Mouse (Mus musculus): ENCODE results near the gene Trim9.

Trim9 gene

DNA sequence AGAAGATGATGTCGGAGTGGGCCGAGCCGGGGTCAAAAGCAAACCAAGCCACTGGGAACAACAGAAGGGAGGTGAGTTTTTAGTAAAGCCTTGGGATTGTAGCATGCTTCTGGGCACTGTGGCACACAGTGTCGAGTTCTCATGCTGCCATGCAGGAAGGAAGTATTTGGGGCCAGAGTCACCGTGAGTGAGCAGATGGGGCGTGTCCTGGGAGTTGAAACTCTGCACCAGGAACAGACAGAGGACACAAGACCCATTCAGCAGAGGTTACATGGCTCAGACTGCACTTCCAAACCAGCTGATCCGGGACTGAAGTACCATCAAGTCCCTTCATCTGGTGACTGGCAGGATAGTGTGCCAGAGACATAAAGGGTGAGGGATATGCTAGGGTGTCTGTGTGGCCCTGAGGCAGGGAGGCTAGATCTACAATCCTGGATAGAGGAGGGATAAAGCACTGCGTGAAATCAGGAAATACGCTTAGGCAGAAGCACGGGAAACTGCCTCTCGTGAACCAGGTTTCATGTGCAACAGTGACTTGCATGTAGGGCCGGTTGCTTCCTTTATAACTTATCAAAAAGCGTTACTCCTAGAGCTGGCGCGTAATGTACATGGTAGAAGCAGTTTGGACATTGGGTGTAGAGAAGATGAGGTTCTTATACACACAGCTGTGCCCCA lies 96.1 kb downstream of the Trim9 start:
- no peak for DNase-seq

DNA sequence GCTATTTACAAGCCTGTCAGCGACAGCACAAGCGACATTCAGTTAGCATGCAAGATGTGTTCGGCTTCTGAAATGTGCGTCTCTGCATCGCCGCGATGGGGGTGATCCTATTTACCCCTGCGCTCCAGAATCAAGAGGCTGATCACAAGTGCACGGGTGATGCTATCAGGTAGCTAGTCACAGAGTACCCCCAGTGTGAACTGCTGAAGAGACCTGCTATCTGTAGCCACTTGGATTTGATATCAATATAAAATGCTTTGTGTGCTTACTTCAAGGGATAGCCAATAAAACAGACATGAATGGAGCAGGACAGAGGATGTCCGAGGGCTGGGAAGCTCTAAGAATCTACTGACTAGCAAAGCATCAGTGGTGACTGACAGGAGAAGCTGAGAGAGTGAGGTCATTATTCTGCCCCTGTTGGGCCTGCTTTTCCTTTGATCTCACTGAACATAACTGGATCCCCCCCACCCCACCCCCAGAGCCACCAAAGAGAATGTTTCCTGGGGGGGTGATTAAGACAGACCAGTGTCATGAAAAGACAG lies 97.7 kb downstream of the Trim9 start:
- no peak for DNase-seq

DNA sequence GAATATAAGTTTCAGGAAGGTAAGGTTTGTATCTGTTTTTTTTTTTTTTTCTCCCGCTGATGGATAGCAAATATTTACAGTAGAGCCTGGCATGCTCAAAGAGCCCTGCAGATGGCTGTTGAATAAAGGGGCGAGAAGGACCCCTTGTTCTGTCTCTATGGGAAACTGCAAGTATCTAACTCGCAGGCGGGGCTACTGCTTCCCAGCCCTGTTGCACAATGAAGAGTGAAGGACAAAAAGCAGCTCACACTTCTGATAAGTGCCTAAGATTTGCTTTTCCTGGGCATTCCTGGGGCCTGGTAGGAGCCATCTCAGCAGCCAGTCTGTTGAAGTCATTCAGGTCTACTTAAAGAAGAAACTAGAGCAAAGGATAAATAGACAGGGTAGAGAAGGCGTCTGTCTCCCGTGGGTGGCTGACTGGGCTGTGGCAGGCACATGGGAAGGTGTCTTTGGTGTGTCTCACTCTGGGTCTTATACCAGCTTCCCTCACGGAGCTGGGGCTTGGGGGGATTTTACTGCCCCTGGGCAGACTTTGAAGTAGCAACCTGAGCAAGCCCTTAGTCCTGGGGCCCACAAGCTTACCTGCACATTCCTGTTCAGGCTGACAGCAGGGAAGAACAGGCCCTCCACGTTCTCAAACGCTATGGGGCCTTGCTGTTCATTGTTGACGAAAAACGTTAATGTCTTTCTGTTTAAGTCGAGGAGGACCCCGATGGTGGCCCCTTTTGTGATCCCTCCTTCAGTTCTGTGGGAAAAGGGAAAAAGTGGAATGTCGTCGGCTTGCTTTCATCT lies 99.5 kb downstream of the Trim9 start:
- no peak for DNase-seq

DNA sequence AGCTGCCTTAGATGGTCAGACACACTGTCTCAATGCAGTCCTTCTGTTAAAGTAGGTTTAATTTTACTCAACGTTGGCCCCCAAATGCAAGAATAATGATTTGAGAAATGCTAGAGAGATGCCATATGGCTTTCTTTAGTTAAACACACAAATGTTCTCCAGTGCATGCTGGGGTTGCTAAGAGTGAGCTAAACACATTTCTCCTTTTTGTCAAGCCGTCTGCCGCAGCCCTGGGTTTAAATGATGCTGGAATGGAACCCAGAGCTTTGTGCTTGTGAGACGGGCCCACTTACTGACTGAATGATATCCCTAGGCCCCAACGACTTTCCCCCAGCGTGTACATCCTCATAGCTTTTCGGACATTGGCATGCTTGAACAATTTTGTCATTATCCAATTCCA lies 104.9 kb downstream of the Trim9 start:
- no peak for DNase-seq

DNA sequence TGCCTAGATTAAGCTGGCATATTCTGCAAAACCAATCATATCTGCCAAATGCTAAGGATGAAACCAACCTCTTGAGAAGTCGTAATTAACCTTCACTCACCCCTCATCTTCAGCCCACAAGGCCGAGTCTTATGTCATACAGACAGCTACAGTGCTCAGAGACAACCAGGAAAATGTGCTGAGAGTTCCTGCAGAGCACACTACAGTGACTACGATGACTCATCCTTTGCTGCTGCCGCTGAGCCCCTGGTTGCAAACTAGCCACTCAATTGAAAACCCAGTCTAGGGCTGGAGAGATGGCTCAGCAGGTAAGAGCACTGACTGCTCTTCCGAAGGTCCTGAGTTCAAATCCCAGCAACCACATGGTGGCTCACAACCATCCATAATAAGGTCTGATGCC lies 107.7 kb downstream of the Trim9 start:
- no peak for DNase-seq

DNA sequence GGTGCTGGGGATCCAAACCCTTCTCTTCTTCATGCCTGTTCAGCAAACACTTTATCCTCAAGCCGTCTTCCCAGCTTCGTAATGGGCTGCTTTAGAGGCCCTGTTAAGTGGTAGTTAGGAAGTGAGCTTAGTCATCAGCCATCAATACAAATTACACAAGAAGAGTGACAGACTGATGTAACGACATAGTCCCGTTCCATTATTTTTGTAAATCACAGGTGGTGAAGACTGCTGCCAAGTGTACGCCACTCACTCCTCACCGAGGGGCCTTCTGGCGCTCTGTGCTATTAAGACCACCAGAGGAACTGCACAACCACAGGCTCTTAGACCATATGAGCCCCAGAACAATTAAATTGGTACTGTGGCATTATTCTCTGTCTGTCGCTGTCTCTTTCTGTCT lies 108.8 kb downstream of the Trim9 start:
- DNase-seq: no peak

DNA sequence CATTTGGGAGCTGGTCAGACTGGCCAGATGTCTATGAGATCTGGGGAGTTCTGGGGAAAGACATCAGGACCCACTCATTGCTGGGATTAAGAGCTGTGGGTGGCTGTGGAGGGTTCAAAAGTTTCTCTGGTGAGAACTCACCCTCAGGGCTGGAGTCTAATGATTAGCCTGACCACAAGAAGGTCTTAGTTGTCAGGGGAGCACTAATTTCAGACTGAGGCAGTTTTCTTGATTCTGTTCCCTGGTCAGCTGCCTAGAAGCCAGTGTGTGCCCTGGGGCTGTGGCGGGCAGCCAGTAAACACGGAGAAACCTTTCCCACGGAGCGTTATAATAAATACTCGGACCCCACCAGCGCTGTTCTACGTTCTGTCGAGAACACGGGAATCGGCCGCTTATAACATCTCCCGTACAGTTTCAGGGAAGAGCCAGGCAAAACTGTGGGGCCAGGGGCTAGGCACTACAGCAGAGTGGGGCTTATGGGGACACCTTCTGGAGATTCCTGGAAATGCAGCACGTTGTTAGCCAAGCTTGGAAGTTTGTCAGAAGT lies 112.4 kb downstream of the Trim9 start:
- DNase-seq: peak; percentile 70 to 78

DNA sequence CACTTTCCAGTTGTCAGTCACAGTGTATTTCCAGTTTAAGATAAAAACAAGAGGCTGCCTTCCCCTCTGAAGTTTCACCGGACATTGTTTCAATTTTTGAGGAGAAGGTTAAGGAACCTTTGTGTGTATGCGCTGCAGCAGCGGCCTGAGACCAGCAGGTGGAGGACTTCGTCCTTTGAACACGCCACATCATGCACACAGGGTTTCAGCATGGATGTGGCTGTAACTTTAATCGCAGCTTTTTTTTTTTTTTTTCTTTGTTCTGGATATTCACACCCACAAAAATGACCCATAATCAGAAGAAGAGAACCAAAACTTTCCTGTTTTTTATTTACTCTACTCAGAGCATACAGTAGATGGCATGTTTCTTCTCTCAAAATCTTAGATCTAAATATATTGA lies 113.0 kb downstream of the Trim9 start:
- DNase-seq: peak; percentile 43 to 58

DNA sequence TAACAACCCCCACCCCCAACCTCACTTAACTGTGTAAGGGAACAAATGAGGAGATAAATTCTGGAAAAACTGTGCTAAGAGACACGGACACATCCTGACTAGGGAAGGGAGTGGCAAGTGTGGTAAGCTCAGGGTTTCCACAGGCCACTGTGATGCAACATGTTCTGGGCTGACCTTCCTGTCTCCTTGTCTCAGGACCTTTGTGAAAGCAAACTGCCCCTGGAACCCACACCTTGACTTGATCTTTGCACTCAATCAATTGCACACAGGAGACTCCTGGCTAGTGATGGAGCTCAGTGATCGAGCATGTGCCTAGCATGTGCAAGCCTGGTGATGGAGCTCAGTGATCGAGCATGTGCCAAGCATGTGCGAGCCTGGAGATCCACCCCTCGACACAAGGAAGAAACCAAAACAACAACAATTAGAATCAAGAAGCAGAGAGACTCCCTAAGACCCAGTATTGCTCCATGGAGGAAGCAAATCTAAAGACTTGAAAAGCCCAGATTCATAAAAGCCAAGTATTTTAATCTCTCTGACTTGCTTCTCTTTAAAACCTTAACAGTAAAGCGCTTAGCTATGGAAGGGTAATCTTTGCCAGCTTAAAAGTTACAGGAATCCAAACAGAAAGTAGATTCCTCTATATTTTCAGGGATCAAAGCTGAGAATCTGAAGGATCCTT lies 113.6 kb downstream of the Trim9 start:
- DNase-seq: no peak

DNA sequence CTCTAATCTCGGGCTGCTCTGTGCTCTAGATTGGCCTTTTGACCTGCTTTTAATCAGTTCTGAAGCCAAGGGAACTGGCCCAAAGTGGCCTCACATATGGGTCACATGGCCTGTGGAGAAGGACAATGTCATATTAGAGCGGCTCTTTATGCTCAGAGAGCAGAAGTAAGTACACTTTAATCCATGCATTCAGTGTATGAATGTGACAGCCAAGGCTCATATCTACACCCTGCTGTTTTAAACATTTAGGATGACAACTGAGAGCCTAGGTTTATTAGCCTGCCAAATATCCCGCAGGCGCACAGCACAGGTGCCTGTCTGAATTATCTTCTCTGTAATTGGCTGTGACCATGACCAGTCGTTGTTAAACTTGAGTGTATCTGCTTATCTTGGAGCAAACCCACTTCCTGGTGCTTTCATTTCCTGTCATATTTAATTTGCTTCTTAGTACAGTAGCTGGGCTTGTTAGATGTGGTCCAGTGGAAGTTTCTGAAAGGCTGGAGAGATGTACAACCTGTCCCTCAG lies 115.3 kb downstream of the Trim9 start:
- no peak for DNase-seq

DNA sequence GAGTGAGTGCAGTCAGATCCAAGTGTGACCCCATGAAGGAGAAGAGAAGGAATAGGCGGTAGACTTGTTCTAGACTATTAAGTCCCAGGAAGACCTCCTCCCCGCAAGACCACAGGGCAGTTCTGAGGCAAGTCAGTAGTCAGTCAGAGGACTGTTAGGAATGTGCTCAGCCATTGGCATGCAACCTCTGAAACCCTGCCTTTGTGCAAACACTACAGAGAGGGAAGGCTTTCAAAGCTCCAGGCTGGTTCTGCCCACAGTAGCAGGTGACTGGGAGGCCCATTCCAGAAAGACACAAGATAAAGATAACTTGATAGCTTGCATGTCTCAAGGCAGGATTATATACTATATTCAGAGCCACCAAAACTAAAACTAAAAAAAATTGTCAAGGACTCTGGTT lies 116.1 kb downstream of the Trim9 start, which contains the start of gene Pygl:
Pygl (minus strand) TSS at position 195 of the 400 bp plus-strand sequence.
- DNase-seq: no peak

DNA sequence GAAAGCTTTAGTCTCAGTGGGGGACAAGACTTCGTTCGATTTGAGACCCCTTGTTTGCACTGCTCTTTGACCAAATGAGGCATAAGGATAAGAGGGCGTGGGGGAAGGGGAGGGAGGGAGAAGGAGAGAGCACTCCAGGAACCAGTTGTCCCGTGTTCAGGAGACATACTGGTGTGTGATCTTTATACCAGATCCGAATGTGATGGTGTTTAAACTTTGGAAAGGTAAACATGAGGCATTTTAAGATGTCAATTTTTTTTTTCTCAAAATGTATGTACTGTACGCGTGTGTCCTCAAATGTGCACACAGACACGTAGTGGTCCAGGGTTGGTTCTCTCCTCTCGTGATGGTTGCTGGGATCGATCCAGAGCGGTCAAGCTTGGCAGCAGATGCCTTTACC lies 119.3 kb downstream of the Trim9 start:
- no peak for DNase-seq

DNA sequence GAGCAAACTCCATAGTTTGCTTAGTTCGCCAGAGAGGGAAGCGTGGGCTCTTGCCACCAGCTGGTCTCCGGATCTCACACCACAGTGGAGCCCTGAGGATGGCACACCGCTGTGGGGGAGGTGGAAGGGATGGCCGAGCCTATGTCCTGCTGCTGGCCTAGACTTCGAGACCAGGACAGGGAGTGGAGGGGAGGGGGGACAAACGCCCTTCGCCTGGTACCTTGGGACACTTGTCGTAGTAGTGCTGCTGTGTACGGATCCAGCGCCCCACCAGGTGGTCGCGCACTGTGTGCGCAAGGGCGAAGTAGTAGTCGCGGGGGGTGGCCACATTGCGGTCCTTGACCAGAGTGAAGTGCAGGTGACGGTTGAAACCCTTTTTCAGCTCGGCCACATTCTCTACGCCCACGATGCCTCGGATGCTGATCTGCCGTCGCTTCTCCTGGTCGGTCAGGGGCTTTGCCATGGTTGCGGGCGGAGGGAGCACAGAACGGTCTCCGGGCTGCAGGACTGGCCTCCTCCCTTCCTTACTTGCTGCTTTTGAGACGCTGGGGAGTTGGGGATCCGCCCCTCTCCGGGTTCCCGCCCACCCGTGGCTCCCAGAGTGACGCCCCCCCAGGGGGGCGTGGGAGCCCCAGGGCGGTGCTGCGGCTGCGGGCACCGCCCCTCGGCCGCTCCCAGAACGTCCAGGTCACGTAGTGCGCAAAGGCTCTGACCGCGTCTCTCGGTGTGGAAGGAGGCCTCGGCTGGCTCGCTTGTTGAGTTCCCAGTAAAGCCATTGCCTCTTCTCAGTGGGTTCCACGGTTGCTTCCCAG lies 120.1 kb downstream of the Trim9 start:
- no peak for DNase-seq

DNA sequence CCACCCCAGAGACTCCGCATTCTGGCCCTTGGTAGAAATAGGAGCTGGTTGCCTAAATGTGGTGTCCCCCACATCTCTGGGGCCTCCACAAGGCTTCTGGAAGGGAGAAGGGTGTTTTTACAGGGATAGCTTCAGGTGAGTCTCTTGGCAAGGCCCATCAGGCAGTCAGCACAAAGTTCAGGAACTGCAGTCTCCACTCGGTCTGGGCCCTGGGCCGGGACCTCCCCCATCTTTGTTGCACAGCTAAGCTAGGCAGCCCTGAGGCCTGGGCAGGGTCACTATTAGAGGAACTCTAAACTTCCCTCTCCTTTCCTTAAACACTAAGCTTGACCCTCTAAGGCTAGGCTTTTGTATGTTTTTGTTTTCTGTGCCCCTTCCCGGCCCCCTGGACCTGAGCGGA lies 120.8 kb downstream of the Trim9 start:
- no peak for DNase-seq

DNA sequence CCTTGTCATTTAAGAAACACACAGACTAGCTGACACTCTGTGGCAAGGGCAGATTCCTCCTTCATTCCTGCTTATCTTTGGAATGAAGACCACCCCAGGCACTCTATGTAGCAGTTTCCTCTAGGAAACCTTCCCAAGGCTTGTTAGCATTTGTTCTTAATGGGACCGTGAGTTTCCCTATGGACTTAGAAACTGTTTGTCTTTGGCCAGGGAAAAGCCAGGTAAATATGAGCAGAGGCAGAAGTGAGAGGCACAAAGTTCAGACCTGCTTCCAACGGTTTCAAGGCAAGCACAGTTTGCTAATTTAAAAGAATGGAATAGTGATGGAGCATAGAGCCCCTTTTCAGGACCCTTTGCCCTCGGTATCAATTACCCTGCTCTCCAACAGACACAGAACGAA lies 124.1 kb downstream of the Trim9 start:
- no peak for DNase-seq

DNA sequence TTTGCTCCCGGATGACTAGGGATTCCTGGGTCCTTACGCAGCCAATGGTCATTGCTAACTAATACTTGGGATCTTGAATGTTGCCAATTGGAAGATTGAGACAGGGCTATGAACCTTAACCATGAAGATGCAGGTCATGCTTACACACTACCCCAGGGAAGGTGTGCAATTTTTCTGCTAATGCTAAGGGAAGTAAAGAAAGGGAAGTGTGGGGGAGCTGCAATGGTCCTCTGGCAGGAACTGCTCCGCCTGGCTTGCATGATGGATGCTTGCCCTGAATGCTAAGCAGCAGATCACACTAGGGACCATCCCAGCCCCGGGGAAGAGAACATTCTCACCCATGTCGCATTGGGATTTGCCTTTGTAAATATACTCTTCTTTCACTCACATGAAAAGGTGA lies 126.0 kb downstream of the Trim9 start:
- no peak for DNase-seq

DNA sequence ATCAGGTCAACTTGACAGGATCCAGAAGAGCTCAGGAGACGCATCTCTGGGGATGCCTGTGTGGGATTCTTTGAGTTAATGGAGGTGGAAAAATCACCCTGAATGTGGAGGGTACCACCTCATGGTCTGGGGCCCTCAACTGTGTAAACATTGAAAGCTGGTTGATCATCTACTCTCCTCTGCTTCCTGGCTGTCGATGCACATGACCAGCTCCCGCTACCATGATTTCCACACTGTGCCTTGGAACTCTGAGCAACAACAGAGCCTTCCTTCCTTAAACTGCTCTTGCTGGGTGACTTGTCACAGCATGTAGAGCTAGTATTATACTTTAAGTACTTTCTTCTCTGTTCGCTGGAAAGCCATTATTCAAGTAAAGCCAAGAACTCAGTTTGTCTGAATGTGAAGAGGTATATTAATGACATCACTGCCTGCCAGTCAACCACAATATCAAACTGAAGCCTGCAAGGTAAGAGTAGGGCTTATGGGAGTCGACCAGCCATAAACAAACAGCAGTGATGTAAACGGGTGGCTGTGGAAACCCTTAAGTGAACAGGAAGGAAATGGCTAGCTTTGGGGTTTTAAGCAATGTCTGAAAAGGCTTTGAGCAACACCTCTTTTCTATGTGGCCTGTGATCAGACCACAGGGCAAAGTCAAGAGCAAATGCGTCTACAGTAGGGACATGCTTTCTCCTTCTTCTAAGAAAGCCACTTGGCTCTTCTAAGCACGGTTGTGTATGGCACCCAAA lies 128.4 kb downstream of the Trim9 start:
- no peak for DNase-seq

DNA sequence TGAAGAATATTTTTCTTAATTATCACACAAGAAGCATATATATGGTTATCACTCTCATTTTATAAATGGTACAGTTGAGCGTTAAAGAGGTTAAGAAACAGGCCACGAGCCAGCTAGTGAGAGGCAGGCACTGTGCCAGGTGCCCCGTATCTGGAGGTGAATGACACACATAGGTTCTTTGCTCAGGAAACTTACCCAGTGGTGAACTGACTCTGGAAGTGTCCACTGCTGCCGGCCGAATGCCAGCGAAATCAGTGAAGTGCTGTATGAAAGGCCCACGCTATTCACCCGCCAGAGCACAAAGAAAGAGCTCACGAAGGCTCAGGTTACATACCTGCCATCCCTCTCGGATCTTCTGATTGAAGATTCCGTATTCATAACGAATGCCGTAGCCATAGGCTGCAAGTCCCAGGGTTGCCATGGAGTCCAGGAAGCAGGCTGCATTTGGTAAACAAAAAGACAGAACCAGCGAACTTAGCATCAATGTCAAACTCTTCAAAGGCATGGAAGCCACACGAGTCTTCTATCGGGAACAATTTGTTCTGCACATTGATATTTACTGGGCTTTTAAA lies 131.1 kb downstream of the Trim9 start:
- no peak for DNase-seq

DNA sequence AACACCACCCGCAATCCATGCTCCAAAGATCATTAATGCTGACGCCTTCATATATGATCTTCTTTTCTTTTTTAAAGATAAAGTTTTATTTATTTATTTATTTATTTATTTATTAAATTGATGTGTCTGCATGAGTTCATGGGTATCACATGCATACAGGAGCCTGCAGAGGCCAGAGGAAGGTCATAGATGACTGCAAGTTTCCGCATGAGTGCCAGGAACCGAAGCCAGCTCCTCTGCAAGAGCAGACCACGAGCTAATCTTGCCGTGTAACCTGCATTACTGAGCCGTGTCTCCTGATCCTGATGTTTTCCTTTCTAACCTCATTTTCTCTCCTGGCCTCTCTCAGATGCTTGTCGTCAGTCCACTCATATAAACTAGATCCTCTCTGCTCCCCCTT lies 133.1 kb downstream of the Trim9 start:
- no peak for DNase-seq

DNA sequence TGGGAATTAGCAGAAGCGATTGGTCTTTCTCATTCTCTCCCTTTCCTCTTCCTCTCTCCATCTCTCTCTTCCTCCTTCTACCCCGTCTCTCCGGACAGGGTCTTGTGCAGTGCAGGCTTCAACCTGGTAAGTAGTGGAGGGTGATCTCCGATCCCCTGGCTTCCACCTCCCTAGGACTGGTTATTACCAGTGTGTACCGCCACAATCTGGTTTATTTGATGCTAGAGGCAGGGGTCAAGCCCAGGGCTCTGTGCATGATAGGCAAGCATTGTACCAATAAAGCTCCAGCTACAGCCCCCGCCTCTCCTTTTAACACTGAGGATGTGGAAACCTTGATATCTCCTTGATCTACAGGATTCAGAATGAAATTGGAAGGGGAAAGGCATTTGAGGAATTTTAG lies 133.8 kb downstream of the Trim9 start:
- DNase-seq: no peak

DNA sequence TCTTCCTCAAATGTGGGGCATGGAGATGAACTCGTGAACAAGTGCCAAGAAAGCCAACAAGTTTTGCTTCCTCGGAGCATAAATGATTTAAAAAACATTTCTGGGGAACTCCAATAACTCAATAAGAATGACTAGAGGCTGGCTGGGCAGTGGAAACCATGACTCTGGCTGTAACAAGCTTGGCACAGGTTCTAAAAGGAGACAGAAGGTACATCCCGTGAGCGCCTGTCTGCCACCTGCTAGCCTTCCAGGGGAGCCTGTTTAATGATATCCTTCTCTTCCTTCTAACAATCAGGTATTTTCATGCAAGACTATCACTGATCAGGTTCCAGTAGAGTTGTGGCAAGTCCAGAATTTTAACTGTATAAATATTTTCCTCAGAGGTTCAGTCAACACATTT lies 134.9 kb downstream of the Trim9 start:
- DNase-seq: peak; percentile 21 to 34
